Mouse (Mus musculus): Measurements from ENCODE around the gene Marcksl1.

- TF ChIP-seq CTCF (IDR thresholded peaks at IDR 0.05) (no peak), EP300 (IDR thresholded peaks at IDR 0.05; ENCODE audit: insufficient read depth, low read depth, low read length) (no peak), POLR2A (IDR thresholded peaks at IDR 0.05; ENCODE audit: insufficient read depth, low read depth, low read length) (no peak)
These were observed 37.3 kb upstream of the Marcksl1 start for GRCm38 (mm10) chr4:129476047-129476446.
